38 mouse cellular contexts compared by ENCODE assay signal in the genomic region with DNA sequence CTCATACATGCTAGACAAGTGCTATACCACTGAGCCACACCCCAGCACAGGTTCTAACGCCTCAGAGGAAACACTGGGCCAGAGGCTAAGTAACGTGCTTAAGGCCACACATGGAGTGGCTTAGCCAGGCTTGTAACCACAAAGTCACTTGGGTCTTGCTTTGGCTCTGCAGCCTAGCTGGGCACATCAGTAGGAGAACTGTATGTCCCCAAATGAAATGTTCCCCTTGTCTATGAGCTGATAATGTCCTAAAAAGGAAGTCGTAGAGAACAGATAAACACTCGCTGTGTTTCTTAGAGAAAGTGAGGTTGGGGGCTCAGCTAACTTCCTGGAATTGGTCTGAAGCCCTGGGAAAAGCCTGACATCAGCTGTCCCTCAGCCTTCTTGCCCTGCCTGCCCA. TPM values are rescaled to one million over a fixed set of nuclear protein-coding genes. Genes with fewer than 3 reads are reported as not detected.
A peak's percentile ranks its signal among the peaks of the same experiment; 100 is the strongest.
DNase-seq lines count a peak whose midpoint lies in the region; ATAC-seq and TF ChIP-seq lines count a peak whose summit lies in the region.
"Had no signal": no experiment of that assay in that cellular context is flagged by ENCODE, and none has a peak within 500 bp of the region (broad histone marks: within the 10 kb centered on the region; RNA-seq: fewer than 3 reads in every experiment).

No protein-coding gene starts in this region.

- TF ChIP-seq POLR2A in MEL (IDR thresholded peaks at IDR 0.05; ENCODE audit: control insufficient read depth in 1 of 2, insufficient read depth in 1 of 2, low read depth in 1 of 2, low read length in 2 of 2, poor library complexity in 1 of 2) = no peak

- H3K4me3 ChIP-seq in lung, embryonic 16.5 days (ENCODE audit: low read length) = no peak overlapping the region
- H3K4me3 ChIP-seq in MEL (ENCODE audit: control insufficient read depth in 1 of 2, insufficient read depth in 1 of 2, low read depth in 2 of 2, low read length in 2 of 2) = no peak overlapping the region
- H3K4me3 ChIP-seq: embryonic facial prominence, embryonic 13.5 days; forebrain, embryonic 10.5 days; hindbrain, embryonic 12.5 days; intestine, embryonic 15.5 days; limb, embryonic 12.5 days; liver, embryonic 13.5 days; lung, embryonic 15.5 days; neural tube, embryonic 15.5 days had no signal

- H3K79me2 ChIP-seq in MEL (ENCODE audit: control insufficient read depth, insufficient read depth, low read length, poor library complexity) = no peaks in the 10 kb centered on the region

- no peak overlapping the region for H3K4me2 ChIP-seq in lung, embryonic 16.5 days (ENCODE audit: low read depth, low read length)
- H3K4me2 ChIP-seq: embryonic facial prominence, embryonic 13.5 days; hindbrain, embryonic 12.5 days; intestine, embryonic 15.5 days; limb, embryonic 12.5 days; liver, embryonic 13.5 days; lung, embryonic 15.5 days; neural tube, embryonic 15.5 days had no signal

- no peaks in the 10 kb centered on the region for H3K36me3 ChIP-seq in lung, embryonic 16.5 days (ENCODE audit: control insufficient read depth, insufficient read depth, low read length)
- no peaks in the 10 kb centered on the region for H3K36me3 ChIP-seq in MEL (ENCODE audit: control insufficient read depth in 1 of 2, insufficient read depth in 2 of 2, low read length in 2 of 2)
- H3K36me3 ChIP-seq: forebrain, embryonic 10.5 days; hindbrain, embryonic 12.5 days; intestine, embryonic 15.5 days; limb, embryonic 12.5 days; liver, embryonic 13.5 days; lung, embryonic 15.5 days; neural tube, embryonic 15.5 days had no signal

- H3K4me1 ChIP-seq in lung, embryonic 16.5 days (replicated peaks; ENCODE audit: control insufficient read depth, insufficient read depth, low read length) = no peaks in the 10 kb centered on the region; the same call in 1 of the 2 replicates
- peaks cover 0 to 5% of the 10 kb centered on the region in 2 experiments; a peak in 1 of 4 replicates for H3K4me1 ChIP-seq in MEL (ENCODE audit: control insufficient read depth in 1 of 2, insufficient read depth in 2 of 2, low read length in 2 of 2)
- H3K4me1 ChIP-seq: hindbrain, embryonic 12.5 days; limb, embryonic 12.5 days; lung, embryonic 15.5 days had no signal

- H3K27ac ChIP-seq in lung, embryonic 16.5 days (ENCODE audit: low read length) = no peak overlapping the region
- peak overlapping the region; percentile 17; the same call in 1 of the 2 replicates for H3K27ac ChIP-seq in MEL (ENCODE audit: control insufficient read depth, low read depth, low read length)
- H3K27ac ChIP-seq: embryonic facial prominence, embryonic 13.5 days; forebrain, embryonic 10.5 days; hindbrain, embryonic 12.5 days; hindbrain, postnatal 0 days; intestine, embryonic 15.5 days; kidney, postnatal 0 days; limb, embryonic 12.5 days; liver, embryonic 13.5 days; lung, embryonic 15.5 days; neural tube, embryonic 15.5 days had no signal

- peak in 1 of 2 experiments; percentile 53; a peak in 1 of 4 replicates for TF ChIP-seq EP300 in MEL (IDR thresholded peaks at IDR 0.05; ENCODE audit: low read depth in 1 of 2, low read length in 2 of 2)

- peak; percentile 43 for ATAC-seq in lung, embryonic 16.5 days (ENCODE audit: low read depth)
- ATAC-seq: forebrain, embryonic 16.5 days; hindbrain, postnatal 0 days; intestine, embryonic 15.5 days; Patski had no signal

- TF ChIP-seq RAD21 in MEL (IDR thresholded peaks at IDR 0.05; ENCODE audit: low read depth, low read length) = no peak

- H3K9ac ChIP-seq in lung, embryonic 16.5 days (ENCODE audit: low read length) = no peak overlapping the region
- H3K9ac ChIP-seq in MEL (ENCODE audit: control insufficient read depth, low read depth, low read length, poor library complexity, severe bottlenecking) = no peak overlapping the region
- H3K9ac ChIP-seq: embryonic facial prominence, embryonic 13.5 days; hindbrain, embryonic 12.5 days; intestine, embryonic 15.5 days; limb, embryonic 12.5 days; liver, embryonic 13.5 days; lung, embryonic 15.5 days; neural tube, embryonic 15.5 days had no signal

- no peak for TF ChIP-seq CTCF in MEL (IDR thresholded peaks at IDR 0.05 in 2 of 3, conservative IDR thresholded peaks at IDR 0.05 in 1 of 3; ENCODE audit: control insufficient read depth in 1 of 3, insufficient read depth in 1 of 3, low read depth in 2 of 3, low read length in 3 of 3, poor library complexity in 1 of 3, severe bottlenecking in 1 of 3)

- WGBS in lung, embryonic 16.5 days = 67% methylated on average over 4 of the region's 4 CpGs

- no peaks in the 10 kb centered on the region for H3K27me3 ChIP-seq in lung, embryonic 16.5 days (ENCODE audit: control insufficient read depth, insufficient read depth, low read depth, low read length)
- no peaks in the 10 kb centered on the region for H3K27me3 ChIP-seq in MEL (ENCODE audit: control insufficient read depth in 1 of 2, insufficient read depth in 2 of 2, low read length in 2 of 2)
- H3K27me3 ChIP-seq: CH12.LX; intestine, embryonic 15.5 days; lung, embryonic 15.5 days; Patski had no signal

- peaks cover 3% of the 10 kb centered on the region; the same call in 1 of the 2 replicates for H3K9me3 ChIP-seq in lung, embryonic 16.5 days (ENCODE audit: control insufficient read depth, low read length)
- no peaks in the 10 kb centered on the region for H3K9me3 ChIP-seq in MEL (replicated peaks; ENCODE audit: insufficient read depth, low read length)
- H3K9me3 ChIP-seq: intestine, embryonic 15.5 days; neural tube, embryonic 15.5 days had no signal

- no peak for DNase-seq in lung, postnatal 14 days
- peak; percentile 33 for DNase-seq in 416B (ENCODE audit: low read depth)
- DNase-seq in MEL (ENCODE audit: low read depth, low spot score) = peak; percentile 48
- DNase-seq in lung, postnatal 4 days = peak; percentile 18 to 41
- DNase-seq in adrenal gland, postnatal 14 days = no peak
- DNase-seq in kidney, postnatal 4 days = no peak
- DNase-seq: adrenal gland, postnatal 10 days; cerebellum, adult 11 months; cerebellum, adult 9-10 months; cerebellum, postnatal 36 days; kidney, adult 2 months; liver, embryonic 13.5 days; midbrain, embryonic 14.5 days; retina, postnatal 1 day; right cerebral cortex, postnatal 14 days had no signal

TF ChIP-seq in MEL, 35 proteins besides CTCF, POLR2A, EP300 and RAD21:
- TF ChIP-seq MYB (IDR thresholded peaks at IDR 0.05; ENCODE audit: low read depth, low read length) (no peak), GATA1 (IDR thresholded peaks at IDR 0.05; ENCODE audit: low read depth, low read length) (peak; percentile 53; the same call in 1 of the 2 replicates), MAFK (IDR thresholded peaks at IDR 0.05; ENCODE audit: borderline replicate concordance, low read depth, low read length) (no peak), TAL1 (IDR thresholded peaks at IDR 0.05; ENCODE audit: low read length) (0 out of 2 replicates have a peak, but pooled peaks have one; percentile 9), POLR2AphosphoS5 (IDR thresholded peaks at IDR 0.05; ENCODE audit: borderline replicate concordance, low read depth, low read length) (no peak), RCOR1 (IDR thresholded peaks at IDR 0.05; ENCODE audit: low read depth, low read length) (no peak), USF2 (IDR thresholded peaks at IDR 0.05; ENCODE audit: borderline replicate concordance in 1 of 2, insufficient read depth in 1 of 2, low read depth in 1 of 2, low read length in 2 of 2) (no peak)

RNA-seq across cellular contexts. Expression of gene Tbata, which starts 44.4 kb away (rescaled TPM):
- polyA plus RNA-seq in lung, embryonic 16.5 days (2015; fragmentation: Nextera tagmentation; extraction: Ambion mirVana) = 7.5 and 20.5 TPM in 2 replicates
- not detected in 2 replicates for total RNA-seq in MEL (2012; rRNA removed)
- not detected for polyA plus RNA-seq in MEL (2012; ENCODE audit: insufficient read depth in 1 of 2, insufficient read length in 2 of 2, low read depth in 1 of 2, low replicate concordance in 2 of 2, missing spikeins in 1 of 2)
- not detected in 2 replicates for total RNA-seq in adrenal gland, postnatal 14 days (2021)
- total RNA-seq: adrenal gland, postnatal 10 days; ES-E14; gastrocnemius, adult 8-10 months; gastrocnemius, postnatal 4 days; heart, adult 8-10 months; heart, postnatal 25 days; megakaryocyte-erythroid progenitor cell, adult 5-6 weeks had no signal
- polyA plus RNA-seq: C2C12; embryonic facial prominence, embryonic 13.5 days; forebrain, embryonic 10.5 days; heart, embryonic 14.5 days; intestine, embryonic 15.5 days; limb, embryonic 12.5 days; liver, embryonic 13.5 days; midbrain, embryonic 14.5 days; neural tube, embryonic 15.5 days; Patski; small intestine, adult 2 months; stomach, embryonic 14.5 days had no signal

RNA-seq across cellular contexts. Expression of gene Adamts14, which starts 57.1 kb away (rescaled TPM):
- 2.6 and 2.7 TPM in 2 replicates for polyA plus RNA-seq in lung, embryonic 16.5 days (2015; fragmentation: Nextera tagmentation; extraction: Ambion mirVana)
- not detected in 2 replicates for total RNA-seq in MEL (2012; rRNA removed)
- polyA plus RNA-seq in MEL (2012; ENCODE audit: insufficient read depth in 1 of 2, insufficient read length in 2 of 2, low read depth in 1 of 2, low replicate concordance in 2 of 2, missing spikeins in 1 of 2) = not detected
- 3.0 and 3.1 TPM in 2 replicates for total RNA-seq in adrenal gland, postnatal 14 days (2021)

Comparison
In these comparisons a context has a peak if more than half of its experiments do, and no peak if none do; other contexts are left out.
1. DNase-seq: peak in 416B (single experiment), MEL (single experiment) and lung, postnatal 4 days (2 of 2); none in lung, postnatal 14 days (single experiment), adrenal gland, postnatal 14 days (single experiment) and kidney, postnatal 4 days (0 of 2).